Comparison of ENCODE assay signal across 8 mouse cellular contexts in the genomic region with DNA sequence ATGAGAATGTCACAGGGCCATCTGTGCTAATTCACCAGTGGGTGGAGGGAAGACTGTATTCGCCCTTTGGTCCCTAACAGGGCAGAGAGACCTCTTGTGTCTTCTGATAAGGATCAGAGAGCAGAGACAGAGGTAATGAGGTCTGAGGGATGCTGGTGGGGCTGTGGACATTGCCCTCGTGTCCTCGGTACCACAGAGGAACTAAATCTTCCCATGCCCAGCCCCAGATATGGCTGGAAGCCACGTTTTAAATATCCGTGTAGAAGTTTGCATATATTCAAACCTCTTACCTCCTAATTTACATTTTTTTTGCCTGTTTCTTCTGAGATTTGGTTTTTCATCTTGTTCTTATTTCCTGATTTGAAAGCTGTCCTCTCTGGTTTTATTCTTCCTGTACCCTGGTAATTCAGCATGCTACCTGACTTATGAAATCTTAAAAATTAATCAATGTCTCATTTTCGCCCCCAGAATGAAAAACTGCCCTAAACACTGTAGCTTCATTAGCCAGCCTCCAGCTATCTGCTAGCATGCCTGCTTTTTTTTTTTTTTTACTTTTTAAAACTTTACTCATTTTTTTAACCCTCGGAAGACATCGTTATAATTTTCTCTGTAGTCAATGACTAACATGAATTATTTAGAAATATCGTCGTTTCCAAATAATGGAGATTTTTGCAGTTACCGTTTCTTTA. TPM values are rescaled to one million over a fixed set of nuclear protein-coding genes. Genes with fewer than 3 reads are reported as not detected.
DNase-seq lines count a peak whose midpoint lies in the region; ATAC-seq and TF ChIP-seq lines count a peak whose summit lies in the region.

No protein-coding gene starts in this region.

- no peaks in the 10 kb centered on the region for H3K9me3 ChIP-seq in ES-E14 (ENCODE audit: control insufficient read depth, insufficient read depth, low read depth, low read length)
- H3K9me3 ChIP-seq in liver, embryonic 16.5 days (replicated peaks; ENCODE audit: control insufficient read depth, low read length): no peaks in the 10 kb centered on the region

- intact Hi-C loops in heart, adult 2 months (cut with DNase I): loop anchor here (5.0 kb wide), 2 partner anchors 49 to 56 kb away; a partner anchor contains a TSS
- intact Hi-C loops in heart, postnatal 14 days (cut with DNase I): loop anchor here (5.0 kb wide), 1 partner anchor 49 kb away; a partner anchor contains a TSS

- H3K36me3 ChIP-seq in heart, adult 2 months (ENCODE audit: control insufficient read depth, insufficient read depth, low read length): no peaks in the 10 kb centered on the region
- H3K36me3 ChIP-seq in ES-E14 (ENCODE audit: control insufficient read depth, insufficient read depth, low read length, poor library complexity, severe bottlenecking): no peaks in the 10 kb centered on the region
- no peaks in the 10 kb centered on the region for H3K36me3 ChIP-seq in liver, embryonic 16.5 days (ENCODE audit: control insufficient read depth, insufficient read depth)

- WGBS in heart, adult 2 months: 71% methylated on average over 11 of the region's 11 CpGs
- WGBS in liver, embryonic 16.5 days (ENCODE audit: insufficient replicate concordance): 49% methylated on average over 11 of the region's 11 CpGs

- H3K79me2 ChIP-seq in heart, adult 2 months (replicated peaks; ENCODE audit: control insufficient read depth, insufficient read depth, low read length): no peaks in the 10 kb centered on the region

- TF ChIP-seq EP300 in heart, adult 2 months (IDR thresholded peaks at IDR 0.05; ENCODE audit: insufficient read depth, low read depth, low read length): no peak

- H3K27ac ChIP-seq in heart, adult 2 months: peak overlapping the region; percentile 87
- peak overlapping the region; percentile 68; the same call in 1 of the 2 replicates for H3K27ac ChIP-seq in ES-E14 (ENCODE audit: insufficient read depth, low read depth, low read length, poor library complexity, severe bottlenecking)
- H3K27ac ChIP-seq in liver, embryonic 16.5 days (ENCODE audit: low read length): peak overlapping the region; percentile 62; the same call in 1 of the 2 replicates

- peak overlapping the region; percentile 44 for H3K4me2 ChIP-seq in liver, embryonic 16.5 days (ENCODE audit: low read depth, low read length)

- peak overlapping the region; percentile 38; the same call in 1 of the 2 replicates for H3K4me3 ChIP-seq in heart, adult 2 months
- H3K4me3 ChIP-seq in ES-E14 (ENCODE audit: insufficient read depth in 1 of 2, low read depth in 1 of 2, low read length in 2 of 2, poor library complexity in 1 of 2, severe bottlenecking in 1 of 2): no peak overlapping the region; a peak in 1 of 4 replicates
- H3K4me3 ChIP-seq in liver, embryonic 16.5 days (ENCODE audit: low read depth, low read length): peak overlapping the region; percentile 40

- no peak for TF ChIP-seq POLR2A in heart, adult 2 months (IDR thresholded peaks at IDR 0.05; ENCODE audit: insufficient read depth, low read depth, low read length)

- peaks cover 7% of the 10 kb centered on the region for H3K4me1 ChIP-seq in heart, adult 2 months (ENCODE audit: control insufficient read depth, insufficient read depth, low read length)
- peaks cover 13 to 21% of the 10 kb centered on the region in 2 experiments for H3K4me1 ChIP-seq in ES-E14 (ENCODE audit: control insufficient read depth in 2 of 2, insufficient read depth in 2 of 2, low read length in 2 of 2, poor library complexity in 1 of 2)
- H3K4me1 ChIP-seq in liver, embryonic 16.5 days (ENCODE audit: control insufficient read depth, low read depth, low read length): peaks cover 27% of the 10 kb centered on the region

- H3K27me3 ChIP-seq in heart, adult 2 months (ENCODE audit: control insufficient read depth, insufficient read depth, low read length): no peaks in the 10 kb centered on the region
- no peaks in the 10 kb centered on the region for H3K27me3 ChIP-seq in liver, embryonic 16.5 days (ENCODE audit: control insufficient read depth, insufficient read depth, low read depth, low read length)

- TF ChIP-seq CTCF in heart, adult 2 months (IDR thresholded peaks at IDR 0.05): no peak

- peak in 1 of 2 experiments; percentile 15 for DNase-seq in heart, adult 2 months
- no peak for DNase-seq in heart, postnatal 14 days
- DNase-seq in ES-E14 (ENCODE audit: low read depth, low spot score): no peak
- DNase-seq in induced T-regulatory cell, adult 2 months (ENCODE audit: low read depth): peak; percentile 52
- no peak for DNase-seq in right cerebral cortex, adult 2 months (ENCODE audit: low spot score in 2 of 2)
- DNase-seq in adrenal gland, postnatal 36 days: no peak
- no peak for DNase-seq in thymus, postnatal 14 days

- H3K9ac ChIP-seq in heart, adult 2 months (ENCODE audit: low read depth, low read length): peak overlapping the region; percentile 33
- peak overlapping the region; percentile 70; the same call in 1 of the 2 replicates for H3K9ac ChIP-seq in ES-E14 (ENCODE audit: insufficient read depth, low read depth, low read length, poor library complexity, severe bottlenecking)
- no peak overlapping the region; the same call in 1 of the 2 replicates for H3K9ac ChIP-seq in liver, embryonic 16.5 days (ENCODE audit: low read depth, low read length)

- in situ Hi-C loops in ES-E14 (cut with MboI; ENCODE audit: low sequenced_read_pairs in 2 of 2, unreplicated experiment in 2 of 2): no loop called here

- ATAC-seq in liver, embryonic 16.5 days (ENCODE audit: low read depth): no peak

TF ChIP-seq in ES-E14, 5 proteins besides CTCF, POLR2A, EP300 and RAD21:
- TF ChIP-seq MAFK (IDR thresholded peaks at IDR 0.05; ENCODE audit: insufficient read depth, low read depth, low read length) (no peak), ZC3H11A (IDR thresholded peaks at IDR 0.05; ENCODE audit: borderline replicate concordance, low read depth, low read length) (no peak), CHD2 (IDR thresholded peaks at IDR 0.05; ENCODE audit: low read depth, low read length) (no peak), HCFC1 (IDR thresholded peaks at IDR 0.05; ENCODE audit: borderline replicate concordance, insufficient read depth, low read length) (no peak), ZNF384 (IDR thresholded peaks at IDR 0.05; ENCODE audit: low read depth, low read length) (no peak)

RNA-seq across cellular contexts. Expression of a gene that starts 50.9 kb away (rescaled TPM):
- under 1 TPM in 1 of 2 experiments, not detected in 1; 0.07 TPM for total RNA-seq in heart, adult 2 months (2021)
- polyA plus RNA-seq in heart, adult 2 months (2012; rRNA removed): not detected in 2 replicates
- not detected for total RNA-seq in heart, postnatal 14 days (2021)
- total RNA-seq in ES-E14 (2012; rRNA removed): 0.13 and 0.21 TPM in 2 replicates
- not detected in 2 replicates for polyA plus RNA-seq in liver, embryonic 16.5 days (2015; fragmentation: Nextera tagmentation; extraction: Ambion mirVana)
- 1 to 10 TPM in 1 of 2 experiments, under 1 TPM in 1; 0.86 to 1.3 TPM for total RNA-seq in adrenal gland, postnatal 36 days (2021)

Comparison
In these comparisons a context has a peak if more than half of its experiments do, and no peak if none do; other contexts are left out.
1. H3K4me3 ChIP-seq: peak in heart, adult 2 months (single experiment) and liver, embryonic 16.5 days (single experiment); none in ES-E14 (0 of 2).
2. Peak in every context shown above with its lines, with median percentiles within 50 percentile points of each other: H3K27ac ChIP-seq.